Mouse (Mus musculus): ENCODE results near the gene Yme1l1. TPM values are rescaled to one million over a fixed set of nuclear protein-coding genes. Genes with fewer than 3 reads are reported as not detected.

The Yme1l1 gene
- polyA plus RNA-seq (2014; fragmentation: Nextera tagmentation; extraction: Ambion mirVana) = 85.8 and 90.2 TPM in 2 replicates

- Histone ChIP-seq H3K27me3 (ENCODE audit: control insufficient read depth, insufficient read depth, low read length) (no peaks in the 10 kb centered on the region), H3K27ac (ENCODE audit: low read length) (peak within 1 kb of the TSS; percentile 95), H3K9me3 (ENCODE audit: control insufficient read depth, low read depth, low read length) (no peaks in the 10 kb centered on the region), H3K9ac (replicated peaks; ENCODE audit: low read depth, low read length) (peak within 1 kb of the TSS; percentile 59), H3K4me2 (replicated peaks; ENCODE audit: low read depth, low read length) (peak within 1 kb of the TSS; percentile 61), H3K4me3 (ENCODE audit: low read depth, low read length) (peak within 1 kb of the TSS; percentile 80), H3K4me1 (ENCODE audit: control insufficient read depth, insufficient read depth, low read length) (peaks cover 19% of the 10 kb centered on the region), H3K36me3 (ENCODE audit: control insufficient read depth, insufficient read depth, low read length) (no peaks in the 10 kb centered on the region; the same call in 1 of the 2 replicates)
- ATAC-seq (ENCODE audit: insufficient number of reproducible peaks, insufficient read depth, low FRiP score, low read depth) = peak; percentile 98
- WGBS = under 1% methylated on average over 61 of the region's 61 CpGs
Observed at GRCm38 (mm10) chr2:23155777-23156607, at the start of gene Yme1l1, which contains the start of gene Mastl. Gene Yme1l1, plus strand, starts transcription at chr2:23156369. Gene Mastl, minus strand, starts transcription at chr2:23156024.

- Histone ChIP-seq H3K9me3 (ENCODE audit: control insufficient read depth, low read depth, low read length) (no peaks in the 10 kb centered on the region), H3K4me2 (replicated peaks; ENCODE audit: low read depth, low read length) (no peak overlapping the region), H3K36me3 (ENCODE audit: control insufficient read depth, insufficient read depth, low read length) (peaks cover 8% of the 10 kb centered on the region; the same call in 1 of the 2 replicates), H3K4me3 (ENCODE audit: low read depth, low read length) (no peak overlapping the region), H3K4me1 (ENCODE audit: control insufficient read depth, insufficient read depth, low read length) (no peaks in the 10 kb centered on the region), H3K9ac (replicated peaks; ENCODE audit: low read depth, low read length) (no peak overlapping the region), H3K27me3 (ENCODE audit: control insufficient read depth, insufficient read depth, low read length) (no peaks in the 10 kb centered on the region), H3K27ac (ENCODE audit: low read length) (no peak overlapping the region)
- no peak for ATAC-seq (ENCODE audit: insufficient number of reproducible peaks, insufficient read depth, low FRiP score, low read depth)
Observed at GRCm38 (mm10) chr2:23119573-23119972, 36.6 kb upstream of the Yme1l1 start.

- ATAC-seq (ENCODE audit: insufficient number of reproducible peaks, insufficient read depth, low FRiP score, low read depth) = peak; percentile 50
- 5% methylated on average over 5 of the region's 5 CpGs for WGBS
- peak overlapping the region; percentile 95; the same call in 1 of the 2 replicates for H3K27ac ChIP-seq (ENCODE audit: low read length)
Observed at GRCm38 (mm10) chr2:23155199-23155621, 959 bp upstream of the Yme1l1 start.

GRCm38 (mm10) chr2:23156608-23157081, 476 bp downstream of the Yme1l1 start:
- H3K36me3 ChIP-seq (ENCODE audit: control insufficient read depth, insufficient read depth, low read length) = no peaks in the 10 kb centered on the region; the same call in 1 of the 2 replicates
- H3K9ac ChIP-seq (replicated peaks; ENCODE audit: low read depth, low read length) = peak overlapping the region; percentile 59
- H3K27me3 ChIP-seq (ENCODE audit: control insufficient read depth, insufficient read depth, low read length) = no peaks in the 10 kb centered on the region
- H3K4me3 ChIP-seq (ENCODE audit: low read depth, low read length) = peak overlapping the region; percentile 80
- peak overlapping the region; percentile 38 for H3K4me2 ChIP-seq (replicated peaks; ENCODE audit: low read depth, low read length)
- peak overlapping the region; percentile 95 for H3K27ac ChIP-seq (ENCODE audit: low read length)
- H3K9me3 ChIP-seq (ENCODE audit: control insufficient read depth, low read depth, low read length) = no peaks in the 10 kb centered on the region
- H3K4me1 ChIP-seq (ENCODE audit: control insufficient read depth, insufficient read depth, low read length) = peaks cover 19% of the 10 kb centered on the region
- 0% methylated on average over 17 of the region's 17 CpGs for WGBS
- peak; percentile 1; the same call in 1 of the 2 replicates for ATAC-seq (ENCODE audit: insufficient number of reproducible peaks, insufficient read depth, low FRiP score, low read depth)

More at GRCm38 (mm10) chr2:23155199-23155621, 959 bp upstream of the Yme1l1 start:
- H3K36me3 ChIP-seq (ENCODE audit: control insufficient read depth, insufficient read depth, low read length) = no peaks in the 10 kb centered on the region
- H3K4me2 ChIP-seq (replicated peaks; ENCODE audit: low read depth, low read length) = peak overlapping the region; percentile 61
- peak overlapping the region; percentile 47 for H3K9ac ChIP-seq (replicated peaks; ENCODE audit: low read depth, low read length)
- H3K4me1 ChIP-seq (ENCODE audit: control insufficient read depth, insufficient read depth, low read length) = peaks cover 19% of the 10 kb centered on the region
- H3K9me3 ChIP-seq (ENCODE audit: control insufficient read depth, low read depth, low read length) = no peaks in the 10 kb centered on the region
- H3K27me3 ChIP-seq (ENCODE audit: control insufficient read depth, insufficient read depth, low read length) = no peaks in the 10 kb centered on the region
- peak overlapping the region; percentile 80 for H3K4me3 ChIP-seq (ENCODE audit: low read depth, low read length)

GRCm38 (mm10) chr2:23172305-23172704, 16.1 kb downstream of the Yme1l1 start:
- no peaks in the 10 kb centered on the region for H3K27me3 ChIP-seq (ENCODE audit: control insufficient read depth, insufficient read depth, low read length)
- no peak overlapping the region for H3K4me3 ChIP-seq (ENCODE audit: low read depth, low read length)
- H3K9ac ChIP-seq (replicated peaks; ENCODE audit: low read depth, low read length) = no peak overlapping the region
- no peak for ATAC-seq (ENCODE audit: insufficient number of reproducible peaks, insufficient read depth, low FRiP score, low read depth)
- H3K9me3 ChIP-seq (ENCODE audit: control insufficient read depth, low read depth, low read length) = no peaks in the 10 kb centered on the region
- no peak overlapping the region for H3K27ac ChIP-seq (ENCODE audit: low read length)
- 81% methylated on average over 3 of the region's 3 CpGs for WGBS
- H3K4me2 ChIP-seq (replicated peaks; ENCODE audit: low read depth, low read length) = no peak overlapping the region
- H3K4me1 ChIP-seq (ENCODE audit: control insufficient read depth, insufficient read depth, low read length) = no peaks in the 10 kb centered on the region
- peaks cover 56% of the 10 kb centered on the region for H3K36me3 ChIP-seq (ENCODE audit: control insufficient read depth, insufficient read depth, low read length)

- H3K4me3 ChIP-seq (ENCODE audit: low read depth, low read length) = no peak overlapping the region
- no peak for ATAC-seq (ENCODE audit: insufficient number of reproducible peaks, insufficient read depth, low FRiP score, low read depth)
- 80% methylated on average over 1 of the region's 1 CpGs for WGBS
- H3K9ac ChIP-seq (replicated peaks; ENCODE audit: low read depth, low read length) = no peak overlapping the region
- no peak overlapping the region for H3K4me2 ChIP-seq (replicated peaks; ENCODE audit: low read depth, low read length)
- H3K27me3 ChIP-seq (ENCODE audit: control insufficient read depth, insufficient read depth, low read length) = no peaks in the 10 kb centered on the region
- peaks cover 50% of the 10 kb centered on the region for H3K36me3 ChIP-seq (ENCODE audit: control insufficient read depth, insufficient read depth, low read length)
- no peak overlapping the region for H3K27ac ChIP-seq (ENCODE audit: low read length)
- H3K9me3 ChIP-seq (ENCODE audit: control insufficient read depth, low read depth, low read length) = no peaks in the 10 kb centered on the region
- no peaks in the 10 kb centered on the region for H3K4me1 ChIP-seq (ENCODE audit: control insufficient read depth, insufficient read depth, low read length)
Observed at GRCm38 (mm10) chr2:23194366-23194765, 38.2 kb downstream of the Yme1l1 start.

GRCm38 (mm10) chr2:23201034-23201433, 44.9 kb downstream of the Yme1l1 start:
- H3K4me3 ChIP-seq (ENCODE audit: low read depth, low read length) = no peak overlapping the region
- no peaks in the 10 kb centered on the region for H3K27me3 ChIP-seq (ENCODE audit: control insufficient read depth, insufficient read depth, low read length)
- no peak overlapping the region for H3K4me2 ChIP-seq (replicated peaks; ENCODE audit: low read depth, low read length)
- no peak overlapping the region for H3K9ac ChIP-seq (replicated peaks; ENCODE audit: low read depth, low read length)
- no peak for ATAC-seq (ENCODE audit: insufficient number of reproducible peaks, insufficient read depth, low FRiP score, low read depth)
- WGBS = 77% methylated on average over 1 of the region's 1 CpGs
- H3K36me3 ChIP-seq (ENCODE audit: control insufficient read depth, insufficient read depth, low read length) = peaks cover 18% of the 10 kb centered on the region
- H3K4me1 ChIP-seq (ENCODE audit: control insufficient read depth, insufficient read depth, low read length) = no peaks in the 10 kb centered on the region
- no peaks in the 10 kb centered on the region for H3K9me3 ChIP-seq (ENCODE audit: control insufficient read depth, low read depth, low read length)
- H3K27ac ChIP-seq (ENCODE audit: low read length) = no peak overlapping the region

DNA sequence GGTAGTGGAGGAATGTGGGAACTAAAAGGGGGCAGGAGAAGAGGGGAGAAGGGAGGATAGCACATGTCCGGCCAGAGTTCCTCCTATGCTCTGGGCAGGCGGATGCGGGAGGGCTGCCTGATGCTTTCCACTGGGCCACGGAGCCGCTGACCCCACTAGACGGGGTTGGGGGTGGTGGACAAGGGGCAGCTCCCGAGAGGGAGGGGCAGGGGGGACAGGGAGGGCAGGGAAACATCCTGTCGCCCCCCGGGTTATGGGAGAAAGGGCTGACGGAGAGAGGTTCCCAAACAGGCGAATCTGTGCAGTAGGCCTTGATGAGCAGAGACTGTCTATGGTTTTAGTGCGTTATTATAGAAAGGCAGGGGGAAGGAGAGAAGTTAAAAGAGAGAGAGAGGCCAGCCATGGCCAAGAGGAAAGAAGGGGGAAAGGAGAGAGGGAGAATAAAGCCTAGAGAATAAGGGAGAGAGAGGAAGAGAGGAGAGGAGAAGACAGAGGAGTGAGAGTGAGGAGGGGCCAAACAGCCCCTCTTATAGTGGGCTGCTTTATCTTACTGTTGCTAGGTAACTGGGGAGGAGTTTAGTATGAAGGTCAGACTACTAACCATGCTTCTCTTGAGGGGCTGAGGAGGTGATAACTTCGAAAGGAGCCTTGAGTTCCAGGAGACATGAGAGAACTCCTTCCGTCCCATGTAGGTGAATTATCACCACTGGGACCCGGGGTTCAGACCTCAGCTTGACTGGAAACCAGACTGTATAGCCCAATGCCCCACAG, 46.9 kb downstream of the Yme1l1 start:
- 61% methylated on average over 15 of the region's 15 CpGs for WGBS
- peak; percentile 6; the same call in 1 of the 2 replicates for ATAC-seq (ENCODE audit: insufficient number of reproducible peaks, insufficient read depth, low FRiP score, low read depth)
- no peaks in the 10 kb centered on the region for H3K4me1 ChIP-seq (ENCODE audit: control insufficient read depth, insufficient read depth, low read length)

More for the DNA sequence above, 46.9 kb downstream of the Yme1l1 start:
- H3K27ac ChIP-seq (ENCODE audit: low read length) = no peak overlapping the region
- no peak overlapping the region for H3K4me2 ChIP-seq (replicated peaks; ENCODE audit: low read depth, low read length)
- no peaks in the 10 kb centered on the region for H3K27me3 ChIP-seq (ENCODE audit: control insufficient read depth, insufficient read depth, low read length)
- no peak overlapping the region for H3K9ac ChIP-seq (replicated peaks; ENCODE audit: low read depth, low read length)
- H3K9me3 ChIP-seq (ENCODE audit: control insufficient read depth, low read depth, low read length) = no peaks in the 10 kb centered on the region
- H3K36me3 ChIP-seq (ENCODE audit: control insufficient read depth, insufficient read depth, low read length) = peaks cover 12% of the 10 kb centered on the region
- H3K4me3 ChIP-seq (ENCODE audit: low read depth, low read length) = no peak overlapping the region

Data from stomach, embryonic 14.5 days (tissue).